Mouse (Mus musculus) macrophage (primary cell): Measurements from ENCODE around the gene Kcnc3. TPM values are rescaled to one million over a fixed set of nuclear protein-coding genes. Genes with fewer than 3 reads are reported as not detected.

Source experiments
- H3K27ac ChIP-seq: fragments of 350-480 bp; formaldehyde crosslinking; 2 replicates; pipeline ENCODE4 v1.9.0; 2021
- H3K36me3 ChIP-seq: fragments of 350-480 bp; formaldehyde crosslinking; 2 replicates; pipeline ENCODE4 v1.9.0; 2021; ENCODE audit errors: inconsistent target
- H3K4me3 ChIP-seq: fragments of 350-480 bp; formaldehyde crosslinking; 2 replicates; pipeline ENCODE4 v1.9.0; 2021; ENCODE audit errors: inconsistent target
- H3K79me2 ChIP-seq: fragments of 350-480 bp; formaldehyde crosslinking; 2 replicates; pipeline ENCODE4 v1.9.0; 2021; ENCODE audit errors: inconsistent target
- WGBS: methylation state at CpG from one replicate; pipeline ENCODE4 v1.1.7; 2026; ENCODE audit warnings: inconsistent platforms; ENCODE audit not compliant: missing documents; 5-methylcytosine and 5-hydroxymethylcytosine counted together
- polyA plus RNA-seq: library from polyadenylated mRNA; stranded (reverse); fragments of 250-400 nt; gene quantifications from 3 replicates; pipeline ENCODE4 v1.2.4, GENCODE M21; 2018; ENCODE audit warnings: inconsistent platforms

Gene Kcnc3
- polyA plus RNA-seq, 1 experiment from 2014 or later, result 0.11 TPM

DNA sequence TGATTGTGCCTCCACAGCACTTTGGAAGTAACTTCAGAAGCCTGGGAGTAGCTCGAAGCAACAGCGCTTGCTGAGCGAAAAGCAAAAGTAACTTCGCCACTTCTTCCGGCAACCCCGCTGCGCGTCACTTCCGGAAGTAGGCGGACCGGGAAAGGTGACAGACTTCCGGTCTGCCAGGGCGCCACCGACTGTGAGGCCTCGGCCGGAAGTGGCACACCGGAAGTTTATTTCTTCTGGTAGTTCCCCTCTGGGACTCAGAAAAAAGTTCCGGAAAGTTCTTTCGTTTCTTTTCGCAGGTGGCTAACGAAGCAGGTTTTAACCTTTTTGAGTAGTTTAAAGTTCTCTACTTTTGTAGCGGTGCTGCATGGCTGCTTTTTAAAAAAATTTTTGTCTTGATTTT lies 36.6 kb upstream of the Kcnc3 start, which contains the start of gene Nr1h2:
Gene Nr1h2 (minus strand): TSS at position 126 of the 400 bp plus-strand sequence.
- Histone ChIP-seq H3K27ac (peak within 1 kb of the TSS; percentile 81), H3K4me3 (peak within 1 kb of the TSS; percentile 76), H3K79me2 (peaks cover 16% of the 10 kb centered on the region), H3K36me3 (peaks cover 22% of the 10 kb centered on the region)
- under 1% methylated on average over 22 of the region's 22 CpGs for WGBS

GRCm38 (mm10) chr7:44557629-44558028 lies 32.8 kb upstream of the Kcnc3 start:
- no peaks in the 10 kb centered on the region; the same call in 1 of the 2 replicates for H3K36me3 ChIP-seq
- 91% methylated on average over 2 of the region's 2 CpGs for WGBS
- H3K79me2 ChIP-seq, result peaks cover 7% of the 10 kb centered on the region
- no peak overlapping the region for H3K4me3 ChIP-seq
- H3K27ac ChIP-seq, result no peak overlapping the region

DNA sequence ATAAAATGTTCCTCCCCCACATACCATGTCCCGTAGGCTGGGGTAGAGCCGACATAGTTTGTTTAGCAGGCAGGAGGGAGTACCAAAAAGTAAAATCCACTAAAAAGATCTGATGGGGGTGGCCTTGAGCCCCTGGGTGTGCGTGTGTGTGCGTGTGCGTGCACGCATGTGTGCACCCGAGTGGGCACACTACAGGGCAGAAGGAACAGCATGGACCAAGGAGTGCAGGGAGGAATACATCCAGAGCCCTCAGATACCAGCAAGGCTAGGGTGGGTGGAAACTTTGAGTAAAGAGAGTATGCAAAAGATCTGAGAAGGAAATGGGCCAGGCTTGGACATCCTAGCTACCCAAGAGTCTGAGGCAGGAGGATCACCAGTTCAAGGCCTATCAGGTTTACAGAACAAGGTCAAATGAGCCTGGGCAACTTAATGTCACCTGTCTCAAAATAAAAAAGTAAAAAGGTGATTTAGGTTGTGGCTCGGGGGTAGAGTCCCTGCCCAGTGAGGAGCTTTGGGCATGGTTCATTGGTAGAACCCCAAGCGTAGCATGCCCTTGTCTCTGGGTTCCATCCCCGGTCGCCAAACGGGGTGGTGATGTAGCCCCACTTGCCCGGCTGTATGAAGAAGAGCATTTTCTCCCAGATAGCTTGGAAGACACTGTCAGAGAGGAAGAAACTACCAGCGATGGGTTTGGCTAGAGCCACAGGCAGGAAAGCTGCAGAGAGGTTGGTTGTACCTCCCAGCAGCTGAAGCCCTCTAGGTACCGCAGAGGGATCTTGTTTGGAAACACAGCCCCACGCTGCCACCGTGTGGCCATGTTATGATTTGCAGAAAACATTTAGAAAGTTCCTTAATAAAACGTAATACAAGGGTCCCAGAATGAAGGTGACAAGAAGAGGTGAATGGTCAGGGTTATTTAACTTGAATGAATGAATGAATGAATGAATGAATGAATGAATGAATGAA lies 29.7 kb upstream of the Kcnc3 start:
- WGBS, result 58% methylated on average over 18 of the region's 18 CpGs

GRCm38 (mm10) chr7:44563284-44563683 lies 27.2 kb upstream of the Kcnc3 start:
- H3K79me2 ChIP-seq, result no peaks in the 10 kb centered on the region
- H3K27ac ChIP-seq, result no peak overlapping the region
- WGBS, result 51% methylated on average over 8 of the region's 8 CpGs
- no peak overlapping the region for H3K4me3 ChIP-seq
- no peaks in the 10 kb centered on the region for H3K36me3 ChIP-seq

More for the DNA sequence above, 29.7 kb upstream of the Kcnc3 start:
- H3K79me2 ChIP-seq, result no peaks in the 10 kb centered on the region
- no peaks in the 10 kb centered on the region for H3K36me3 ChIP-seq
- no peak overlapping the region for H3K27ac ChIP-seq
- H3K4me3 ChIP-seq, result no peak overlapping the region

DNA sequence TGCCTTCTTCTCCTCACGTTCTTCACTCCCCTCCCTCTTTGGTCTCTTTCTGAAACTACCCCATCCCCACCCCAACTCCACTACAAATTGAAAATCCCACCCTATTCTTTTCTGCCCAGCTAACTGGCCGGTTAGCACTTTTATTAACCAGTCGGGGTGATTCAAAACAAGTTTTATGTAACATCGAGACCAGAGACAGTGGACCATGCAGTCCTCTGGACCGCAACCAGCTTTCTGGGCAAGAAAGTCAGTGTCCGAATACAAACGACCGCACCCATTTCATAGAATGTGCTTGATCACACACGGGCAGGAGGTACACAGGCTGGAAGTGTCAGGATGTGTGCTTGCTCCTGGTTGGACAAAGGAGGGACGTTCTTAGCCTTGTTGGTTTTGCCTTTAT lies 26.0 kb upstream of the Kcnc3 start:
- no peaks in the 10 kb centered on the region for H3K79me2 ChIP-seq
- H3K4me3 ChIP-seq, result no peak overlapping the region
- H3K36me3 ChIP-seq, result no peaks in the 10 kb centered on the region
- 98% methylated on average over 10 of the region's 10 CpGs for WGBS
- H3K27ac ChIP-seq, result no peak overlapping the region

GRCm38 (mm10) chr7:44565414-44565813 lies 25.1 kb upstream of the Kcnc3 start:
- Histone ChIP-seq H3K36me3 (no peaks in the 10 kb centered on the region), H3K4me3 (no peak overlapping the region), H3K79me2 (no peaks in the 10 kb centered on the region), H3K27ac (no peak overlapping the region)
- WGBS, result 40% methylated on average over 6 of the region's 6 CpGs

GRCm38 (mm10) chr7:44568803-44569202 lies 21.7 kb upstream of the Kcnc3 start:
- Histone ChIP-seq H3K4me3 (no peak overlapping the region), H3K79me2 (peaks cover 4% of the 10 kb centered on the region; the same call in 1 of the 2 replicates), H3K36me3 (no peaks in the 10 kb centered on the region), H3K27ac (no peak overlapping the region)
- WGBS, result 94% methylated on average over 9 of the region's 9 CpGs

GRCm38 (mm10) chr7:44570989-44571388 lies 19.5 kb upstream of the Kcnc3 start:
- Histone ChIP-seq H3K4me3 (no peak overlapping the region), H3K79me2 (peaks cover 11% of the 10 kb centered on the region; the same call in 1 of the 2 replicates), H3K36me3 (no peaks in the 10 kb centered on the region), H3K27ac (no peak overlapping the region)
- WGBS, result 74% methylated on average over 6 of the region's 6 CpGs

DNA sequence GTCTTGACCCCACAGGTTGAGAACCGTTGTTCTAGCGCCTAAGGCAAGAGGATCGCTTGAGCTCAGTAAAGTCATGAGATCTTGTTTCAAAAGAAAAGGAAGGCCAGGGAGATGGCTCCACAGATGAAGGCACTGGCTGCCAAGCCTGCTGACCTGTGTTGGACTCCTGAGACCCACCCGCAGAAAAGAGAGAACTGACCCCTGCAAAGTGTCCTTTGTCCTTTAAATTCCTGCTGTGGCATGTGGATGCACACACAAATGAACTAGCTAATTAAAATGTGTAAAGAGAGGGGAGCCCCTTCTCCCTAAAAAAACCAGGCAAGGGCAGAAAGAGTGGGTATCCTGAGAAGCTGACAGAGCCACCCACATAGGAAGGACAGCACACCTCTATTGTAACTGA lies 18.7 kb upstream of the Kcnc3 start:
- no peak overlapping the region for H3K27ac ChIP-seq
- peaks cover 11% of the 10 kb centered on the region; the same call in 1 of the 2 replicates for H3K79me2 ChIP-seq
- WGBS, result 78% methylated on average over 4 of the region's 4 CpGs
- H3K4me3 ChIP-seq, result no peak overlapping the region
- H3K36me3 ChIP-seq, result no peaks in the 10 kb centered on the region

DNA sequence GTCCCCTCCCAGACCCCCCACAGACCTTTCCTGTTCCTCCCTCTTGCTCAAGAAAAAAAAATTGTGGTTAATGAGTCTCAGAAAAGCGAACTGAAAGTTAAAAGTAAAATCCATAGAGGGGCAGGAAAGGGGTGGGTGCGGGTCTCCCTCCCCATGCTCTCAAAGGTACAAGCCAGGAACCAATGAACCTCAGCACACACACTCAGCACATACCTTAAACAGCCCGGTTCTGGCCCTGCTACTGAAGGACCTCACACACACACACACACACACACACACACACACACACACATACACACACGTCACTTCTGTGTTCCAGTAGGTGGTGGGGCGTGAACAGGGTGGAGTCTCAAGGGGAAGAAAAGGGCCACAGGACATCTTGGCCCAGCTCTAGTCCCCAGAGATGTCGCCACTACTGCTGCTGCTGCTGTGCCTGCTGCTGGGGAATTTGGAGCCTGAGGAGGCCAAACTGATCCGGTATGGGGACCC lies 18.2 kb upstream of the Kcnc3 start, which contains the start of gene Napsa:
Gene Napsa (plus strand): TSS at position 168 of the 489 bp plus-strand sequence.
- H3K27ac ChIP-seq, result 0 out of 2 replicates have a peak within 1 kb of the TSS, but pooled peaks have one; percentile 1
- no peaks in the 10 kb centered on the region for H3K36me3 ChIP-seq
- peaks cover 11% of the 10 kb centered on the region; the same call in 1 of the 2 replicates for H3K79me2 ChIP-seq
- H3K4me3 ChIP-seq, result peak within 1 kb of the TSS; percentile 20
- WGBS, result 5% methylated on average over 7 of the region's 7 CpGs

GRCm38 (mm10) chr7:44572956-44573484 lies 17.4 kb upstream of the Kcnc3 start:
- 34% methylated on average over 5 of the region's 5 CpGs for WGBS
- Histone ChIP-seq H3K27ac (no peak overlapping the region), H3K4me3 (peak overlapping the region; percentile 20), H3K36me3 (no peaks in the 10 kb centered on the region), H3K79me2 (peaks cover 11% of the 10 kb centered on the region; the same call in 1 of the 2 replicates)

DNA sequence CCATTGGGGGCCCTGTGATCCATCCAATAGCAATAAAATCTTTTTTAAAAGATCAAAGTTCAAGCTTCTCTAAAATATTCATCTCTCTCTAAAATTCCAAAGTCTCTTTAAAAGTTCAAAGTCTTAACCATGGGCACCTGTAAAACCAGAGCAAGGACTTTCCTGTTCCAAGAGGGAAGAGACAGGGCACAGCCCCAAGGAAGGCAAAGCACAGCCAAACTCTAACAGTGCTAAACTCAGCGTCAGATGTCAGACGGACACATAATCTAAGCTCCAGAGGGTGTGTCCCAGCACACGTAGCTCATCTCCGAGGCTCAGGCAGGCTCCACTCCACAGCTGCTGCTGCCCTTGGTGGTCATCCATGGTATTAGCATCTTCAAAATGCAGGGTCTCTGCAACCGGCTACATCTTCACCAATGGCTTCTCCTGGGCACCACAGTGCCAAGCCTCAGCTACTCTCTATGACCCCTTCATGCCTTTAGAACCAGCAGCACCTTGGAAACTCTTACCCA lies 14.1 kb upstream of the Kcnc3 start:
- WGBS, result 98% methylated on average over 5 of the region's 5 CpGs
- Histone ChIP-seq H3K36me3 (no peaks in the 10 kb centered on the region), H3K79me2 (peaks cover 11% of the 10 kb centered on the region; the same call in 1 of the 2 replicates), H3K27ac (no peak overlapping the region), H3K4me3 (no peak overlapping the region)

DNA sequence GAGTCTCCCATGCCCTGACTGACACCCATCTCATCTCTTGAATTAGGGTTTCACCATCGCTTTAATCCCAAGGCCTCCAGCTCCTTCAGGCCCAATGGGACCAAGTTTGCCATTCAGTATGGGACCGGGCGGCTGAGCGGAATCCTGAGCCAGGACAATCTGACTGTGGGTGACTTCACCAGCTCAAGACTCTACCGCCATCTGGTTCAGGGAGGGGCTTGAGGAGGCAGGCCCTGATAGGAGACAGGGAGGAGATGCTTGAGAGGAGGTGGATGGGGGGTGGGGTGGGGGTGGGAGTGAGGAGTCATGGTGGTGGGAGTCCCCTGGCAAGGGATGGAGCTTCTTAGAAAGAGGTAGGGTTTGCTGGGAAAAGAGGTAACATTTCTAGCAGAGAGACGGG lies 8.8 kb upstream of the Kcnc3 start:
- Histone ChIP-seq H3K4me3 (no peak overlapping the region), H3K27ac (no peak overlapping the region), H3K36me3 (no peaks in the 10 kb centered on the region), H3K79me2 (no peaks in the 10 kb centered on the region)
- 98% methylated on average over 6 of the region's 6 CpGs for WGBS

DNA sequence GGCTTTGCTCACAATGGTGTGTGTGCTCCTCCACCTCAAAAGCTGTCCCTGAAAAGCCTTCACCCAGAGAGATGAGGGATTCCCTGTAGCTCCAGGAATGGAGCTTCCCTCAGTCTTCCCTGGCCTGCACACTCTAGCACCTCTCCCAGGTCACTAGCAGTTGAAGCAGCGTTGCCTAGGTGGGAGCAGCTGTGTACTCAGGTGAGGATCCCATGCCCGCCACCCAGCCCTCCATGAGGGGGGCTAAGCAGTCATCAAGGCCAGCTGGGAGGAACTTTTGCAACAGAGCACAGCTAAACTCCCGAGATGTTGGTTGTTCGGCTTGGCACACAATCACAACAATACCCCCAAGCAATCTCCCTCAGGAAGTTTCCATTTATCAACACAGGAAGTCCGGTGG lies 7.8 kb upstream of the Kcnc3 start:
- 96% methylated on average over 4 of the region's 5 CpGs for WGBS
- H3K79me2 ChIP-seq, result no peaks in the 10 kb centered on the region
- no peak overlapping the region for H3K27ac ChIP-seq
- H3K36me3 ChIP-seq, result no peaks in the 10 kb centered on the region
- H3K4me3 ChIP-seq, result no peak overlapping the region
